Mouse (Mus musculus) neural tube, embryonic 11.5 days (tissue): ENCODE measurements around the gene Cd79a. TPM values are rescaled to one million over a fixed set of nuclear protein-coding genes. Genes with fewer than 3 reads are reported as not detected.

Experiments
- ATAC-seq: fragments of 200-750 bp; cut with Nextera tagmentation; 2 replicates; pipeline ENCODE4 v1.8.0; 2017; ENCODE audit warnings: moderate number of reproducible peaks, mild to moderate bottlenecking, moderate TSS enrichment, moderate library complexity; ENCODE audit not compliant: insufficient read depth, low FRiP score, low TSS enrichment
- DNase-seq: peaks from one replicate; pipeline ENCODE4 v3.0.0-alpha.2; 2015; ENCODE audit warnings: low spot score
- H3K27ac ChIP-seq: fragments of 300-500 bp; sonication (generic); 2 replicates; pipeline ENCODE4 v1.5.1; 2014; ENCODE audit warnings: low read depth, mild to moderate bottlenecking, low read length
- H3K27me3 ChIP-seq: fragments of 300-500 bp; sonication (generic); 2 replicates; pipeline ENCODE4 v1.6.1; 2014; ENCODE audit warnings: mild to moderate bottlenecking, low read length, mixed read lengths; ENCODE audit not compliant: control insufficient read depth, insufficient read depth
- H3K36me3 ChIP-seq: fragments of 300-500 bp; sonication (generic); 2 replicates; pipeline ENCODE4 v1.6.1; 2014; ENCODE audit warnings: mild to moderate bottlenecking, low read length, moderate library complexity, mixed read lengths; ENCODE audit not compliant: control insufficient read depth, insufficient read depth
- H3K4me1 ChIP-seq: fragments of 300-500 bp; sonication (generic); 2 replicates; pipeline ENCODE4 v1.6.1; 2014; ENCODE audit warnings: low read length, mixed read lengths; ENCODE audit not compliant: control insufficient read depth, insufficient read depth
- H3K4me2 ChIP-seq: fragments of 300-500 bp; sonication (generic); 2 replicates; pipeline ENCODE4 v1.6.1; 2014; ENCODE audit warnings: low read depth, mild to moderate bottlenecking, moderate library complexity
- H3K4me3 ChIP-seq: fragments of 300-500 bp; sonication (generic); 2 replicates; pipeline ENCODE4 v1.5.1; 2014; ENCODE audit warnings: low read depth, low read length
- H3K9ac ChIP-seq: fragments of 300-500 bp; sonication (generic); 2 replicates; pipeline ENCODE4 v1.6.1; 2014; ENCODE audit warnings: mild to moderate bottlenecking, low read length
- H3K9me3 ChIP-seq: fragments of 300-500 bp; sonication (generic); 2 replicates; pipeline ENCODE4 v1.6.1; 2016; ENCODE audit warnings: low read length; ENCODE audit not compliant: control insufficient read depth
- WGBS: fragments of 180-500 bp; shearing (Covaris S2); extraction: QIAGEN DNeasy Blood & Tissue Kit; methylation state at CpG from one replicate; pipeline ENCODE4 v1.1.7; 2014; 5-methylcytosine and 5-hydroxymethylcytosine counted together
- polyA plus RNA-seq: library from polyadenylated mRNA; unstranded; fragments of >200 nt; fragmentation: Nextera tagmentation; extraction: Ambion mirVana; gene quantifications from 2 replicates; pipeline ENCODE4 v1.2.1, GENCODE M21; 2014

The Cd79a gene
- polyA plus RNA-seq, 1 experiment from 2014 or later, result 0.27 TPM

DNA sequence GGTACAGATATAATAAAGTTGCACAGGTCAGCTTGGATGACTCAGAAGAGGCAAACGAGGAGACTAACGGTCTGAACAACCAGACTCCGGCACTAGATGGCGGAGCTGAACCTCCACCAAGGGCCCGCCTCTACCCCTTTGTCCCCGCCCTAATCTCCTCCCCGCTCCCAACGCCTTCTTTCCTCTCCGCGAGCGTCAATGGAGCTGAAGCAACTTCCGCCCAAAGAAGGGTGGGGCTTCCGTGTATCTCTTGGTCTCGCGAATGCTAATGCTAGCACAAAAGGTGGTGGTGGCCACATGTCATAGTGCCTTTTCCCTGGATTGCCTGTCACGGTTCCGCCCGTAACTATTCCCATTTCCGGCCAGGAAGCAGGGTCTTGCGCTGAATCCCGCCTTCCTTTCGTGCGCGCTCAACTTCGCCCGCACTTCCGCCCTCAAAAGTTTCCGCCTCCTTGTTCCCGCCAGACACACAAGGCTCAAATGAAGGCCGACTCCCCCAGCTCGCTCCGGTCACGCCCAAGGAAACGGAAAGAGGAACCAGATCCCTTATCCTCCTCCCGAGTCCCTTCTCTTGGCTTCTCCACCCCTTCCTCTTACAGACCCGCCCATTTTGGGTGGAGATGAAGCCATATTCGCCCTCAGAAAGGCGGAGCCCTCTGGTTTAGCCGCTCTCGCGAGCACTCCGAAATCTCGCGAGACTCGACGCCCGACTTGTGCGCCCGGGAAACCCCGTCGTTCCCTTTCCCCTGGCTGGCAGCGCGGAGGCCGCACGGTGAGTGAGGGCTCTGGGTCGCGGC is 13.1 kb upstream of the Cd79a start, which contains the start of gene Rps19:
TSS of gene Rps19 (plus strand) at position 476 of the 797 bp plus-strand sequence.
- no peaks in the 10 kb centered on the region for H3K9me3 ChIP-seq
- H3K36me3 ChIP-seq, result peaks cover 12% of the 10 kb centered on the region
- no peaks in the 10 kb centered on the region for H3K27me3 ChIP-seq
- H3K4me2 ChIP-seq, result peak within 1 kb of the TSS; percentile 83
- WGBS, result under 1% methylated on average over 56 of the region's 57 CpGs
- H3K27ac ChIP-seq, result peak within 1 kb of the TSS; percentile 80
- peak; percentile 99 for DNase-seq
- H3K4me1 ChIP-seq, result peaks cover 15% of the 10 kb centered on the region
- ATAC-seq, result peak; percentile 88
- H3K9ac ChIP-seq, result peak within 1 kb of the TSS; percentile 100
- peak within 1 kb of the TSS; percentile 97 for H3K4me3 ChIP-seq

- peak overlapping the region; percentile 80 for H3K27ac ChIP-seq
- H3K9me3 ChIP-seq, result no peaks in the 10 kb centered on the region
- DNase-seq (no peak), ATAC-seq (peak; percentile 7)
- H3K4me3 ChIP-seq, result peak overlapping the region; percentile 97
- H3K9ac ChIP-seq, result peak overlapping the region; percentile 100
- peaks cover 14% of the 10 kb centered on the region for H3K36me3 ChIP-seq
- WGBS, result under 1% methylated on average over 47 of the region's 47 CpGs
- peaks cover 15% of the 10 kb centered on the region for H3K4me1 ChIP-seq
- H3K27me3 ChIP-seq, result no peaks in the 10 kb centered on the region
- H3K4me2 ChIP-seq, result peak overlapping the region; percentile 83
Measured at GRCm38 (mm10) chr7:24884693-24885291, 12.4 kb upstream of the Cd79a start.

- 51% methylated on average over 12 of the region's 12 CpGs for WGBS
- H3K4me2 ChIP-seq, result peak overlapping the region; percentile 83
- peaks cover 15% of the 10 kb centered on the region for H3K4me1 ChIP-seq
- no peak overlapping the region; the same call in 1 of the 2 replicates for H3K27ac ChIP-seq
- H3K9me3 ChIP-seq, result no peaks in the 10 kb centered on the region
- peaks cover 14% of the 10 kb centered on the region for H3K36me3 ChIP-seq
- ATAC-seq (no peak), DNase-seq (no peak)
- peak overlapping the region; percentile 97 for H3K4me3 ChIP-seq
- H3K9ac ChIP-seq, result peak overlapping the region; percentile 100
- no peaks in the 10 kb centered on the region for H3K27me3 ChIP-seq
Measured at GRCm38 (mm10) chr7:24885468-24886307, 11.5 kb upstream of the Cd79a start.

DNA sequence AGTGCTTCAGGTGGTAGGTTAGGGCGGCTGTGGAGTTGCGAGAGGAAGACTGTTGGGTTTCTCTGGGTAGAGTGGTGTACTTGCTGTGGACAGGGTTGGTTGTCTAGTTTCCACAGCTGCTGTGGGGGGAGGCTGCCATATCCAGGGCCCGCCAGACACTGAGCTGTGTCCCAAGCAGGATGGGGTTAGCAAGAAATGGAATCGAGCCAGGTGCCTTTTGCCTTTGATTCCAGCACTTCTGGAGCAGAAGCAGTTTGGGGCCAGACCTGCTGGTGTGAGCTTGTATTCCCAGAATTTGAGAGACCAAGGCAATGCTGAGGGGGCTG is 10.9 kb upstream of the Cd79a start:
- DNase-seq (no peak), ATAC-seq (no peak)
- no peak overlapping the region for H3K27ac ChIP-seq
- no peaks in the 10 kb centered on the region for H3K27me3 ChIP-seq
- no peaks in the 10 kb centered on the region for H3K9me3 ChIP-seq
- peaks cover 14% of the 10 kb centered on the region for H3K36me3 ChIP-seq
- 74% methylated on average over 4 of the region's 4 CpGs for WGBS
- H3K4me3 ChIP-seq, result peak overlapping the region; percentile 97
- peak overlapping the region; percentile 100 for H3K9ac ChIP-seq
- peaks cover 15% of the 10 kb centered on the region for H3K4me1 ChIP-seq
- H3K4me2 ChIP-seq, result peak overlapping the region; percentile 83

GRCm38 (mm10) chr7:24887096-24887495 is 10.1 kb upstream of the Cd79a start:
- WGBS, result 82% methylated on average over 4 of the region's 4 CpGs
- H3K36me3 ChIP-seq, result peaks cover 14% of the 10 kb centered on the region
- H3K4me3 ChIP-seq, result no peak overlapping the region
- H3K4me1 ChIP-seq, result peaks cover 15% of the 10 kb centered on the region
- H3K27ac ChIP-seq, result no peak overlapping the region
- H3K9ac ChIP-seq, result no peak overlapping the region; the same call in 1 of the 2 replicates
- no peak for ATAC-seq
- no peaks in the 10 kb centered on the region for H3K27me3 ChIP-seq
- no peak overlapping the region for H3K4me2 ChIP-seq
- DNase-seq, result no peak
- no peaks in the 10 kb centered on the region for H3K9me3 ChIP-seq

DNA sequence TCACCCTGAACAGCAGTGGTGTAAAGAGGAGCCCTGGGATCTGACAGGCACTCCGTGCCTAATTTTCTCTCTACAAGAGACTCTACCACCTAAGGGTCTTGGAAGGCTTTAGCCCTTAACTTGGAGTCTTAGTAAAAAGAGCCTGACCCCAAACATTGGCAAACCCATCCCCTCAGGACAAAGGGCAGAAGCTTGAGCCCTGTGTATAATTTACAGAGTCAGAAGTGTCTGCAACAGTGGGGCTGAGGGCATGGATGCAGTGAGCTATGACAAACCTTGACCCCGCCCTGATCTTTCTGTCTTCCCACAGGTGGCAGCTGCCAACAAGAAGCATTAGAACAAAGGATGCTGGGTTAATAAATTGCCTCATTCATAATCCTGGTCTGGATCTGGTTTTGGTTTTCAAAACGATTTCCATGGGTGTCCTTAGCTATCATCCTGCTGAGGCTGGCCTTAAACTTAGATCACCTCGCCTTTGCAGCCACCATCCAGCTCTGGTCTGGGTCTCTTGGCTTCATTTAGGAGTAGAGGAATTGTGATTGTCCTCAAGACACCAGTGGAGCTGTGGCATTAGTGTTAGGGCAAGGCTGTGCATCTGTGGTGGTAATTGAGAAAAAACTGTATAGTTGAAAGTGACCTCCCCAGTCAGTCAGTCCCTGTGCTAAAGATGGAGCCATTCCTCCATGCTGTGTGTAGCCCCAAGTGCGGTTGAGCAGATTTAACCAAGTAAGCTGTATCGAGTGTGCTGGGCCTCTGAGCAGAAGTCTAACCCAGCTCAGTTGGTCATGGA is 7.6 kb upstream of the Cd79a start:
- Histone ChIP-seq H3K4me1 (peaks cover 15% of the 10 kb centered on the region), H3K9ac (no peak overlapping the region), H3K36me3 (peaks cover 14% of the 10 kb centered on the region), H3K27ac (no peak overlapping the region), H3K4me3 (no peak overlapping the region), H3K9me3 (no peaks in the 10 kb centered on the region), H3K4me2 (no peak overlapping the region), H3K27me3 (no peaks in the 10 kb centered on the region)
- WGBS, result 86% methylated on average over 6 of the region's 6 CpGs
- DNase-seq (no peak), ATAC-seq (no peak)

DNA sequence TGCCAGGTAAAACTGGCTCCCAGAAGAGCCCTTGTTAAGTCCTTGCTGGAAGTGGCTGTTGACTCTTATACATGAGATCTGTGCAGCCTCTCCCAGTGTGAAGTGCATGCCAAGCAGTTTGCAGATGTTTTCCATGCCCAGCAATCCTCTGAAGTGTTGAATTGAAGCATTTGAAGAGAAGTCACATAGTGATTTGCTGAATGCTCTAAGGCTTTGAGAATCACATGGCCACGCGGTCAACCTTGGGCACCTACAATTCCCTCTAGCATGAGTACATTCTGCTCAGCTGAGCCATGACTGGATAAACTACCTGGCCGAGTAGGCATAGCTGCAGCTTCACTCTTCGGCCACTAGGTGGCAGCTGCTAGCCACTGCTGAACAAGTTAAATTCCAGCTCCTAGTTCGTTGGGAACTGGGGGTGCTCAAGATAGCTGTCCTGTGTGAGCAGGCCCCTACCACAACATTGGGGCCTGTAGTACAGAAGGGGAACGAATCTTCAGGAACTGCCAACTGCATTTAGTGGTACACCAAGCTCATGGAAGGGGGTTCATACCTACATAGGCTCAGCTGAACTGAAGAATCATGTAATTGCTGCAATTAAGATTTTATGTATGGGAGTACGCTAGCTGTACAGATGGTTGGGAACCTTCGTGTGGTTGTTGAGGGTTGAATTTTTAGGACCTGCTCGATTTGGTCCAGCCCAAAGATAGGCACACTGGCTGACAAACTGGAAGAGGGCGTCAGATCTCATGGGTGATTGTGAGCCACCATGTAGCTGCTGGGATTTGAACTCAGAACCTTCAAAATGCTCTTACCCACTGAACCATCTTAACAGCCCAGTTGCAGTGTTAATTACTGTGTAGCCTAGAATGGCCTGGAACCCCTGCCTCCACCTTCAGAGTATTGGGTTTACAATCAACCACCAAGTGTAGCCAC is 6.6 kb upstream of the Cd79a start:
- H3K4me1 ChIP-seq, result peaks cover 11% of the 10 kb centered on the region
- no peak overlapping the region for H3K4me3 ChIP-seq
- H3K36me3 ChIP-seq, result peaks cover 14% of the 10 kb centered on the region
- DNase-seq, result peak; percentile 80
- H3K27ac ChIP-seq, result no peak overlapping the region
- ATAC-seq, result peak; percentile 29; the same call in 1 of the 2 replicates
- H3K9ac ChIP-seq, result no peak overlapping the region
- H3K9me3 ChIP-seq, result no peaks in the 10 kb centered on the region
- WGBS, result 36% methylated on average over 10 of the region's 10 CpGs
- no peak overlapping the region for H3K4me2 ChIP-seq
- no peaks in the 10 kb centered on the region for H3K27me3 ChIP-seq
